Mouse (Mus musculus) layer of hippocampus, adult 9-11 months (tissue): Measurements from ENCODE around the gene Trpm7.

Experiments
- DNase-seq: peaks from one replicate; pipeline ENCODE4 v3.0.0; 2022

Gene Trpm7

DNA sequence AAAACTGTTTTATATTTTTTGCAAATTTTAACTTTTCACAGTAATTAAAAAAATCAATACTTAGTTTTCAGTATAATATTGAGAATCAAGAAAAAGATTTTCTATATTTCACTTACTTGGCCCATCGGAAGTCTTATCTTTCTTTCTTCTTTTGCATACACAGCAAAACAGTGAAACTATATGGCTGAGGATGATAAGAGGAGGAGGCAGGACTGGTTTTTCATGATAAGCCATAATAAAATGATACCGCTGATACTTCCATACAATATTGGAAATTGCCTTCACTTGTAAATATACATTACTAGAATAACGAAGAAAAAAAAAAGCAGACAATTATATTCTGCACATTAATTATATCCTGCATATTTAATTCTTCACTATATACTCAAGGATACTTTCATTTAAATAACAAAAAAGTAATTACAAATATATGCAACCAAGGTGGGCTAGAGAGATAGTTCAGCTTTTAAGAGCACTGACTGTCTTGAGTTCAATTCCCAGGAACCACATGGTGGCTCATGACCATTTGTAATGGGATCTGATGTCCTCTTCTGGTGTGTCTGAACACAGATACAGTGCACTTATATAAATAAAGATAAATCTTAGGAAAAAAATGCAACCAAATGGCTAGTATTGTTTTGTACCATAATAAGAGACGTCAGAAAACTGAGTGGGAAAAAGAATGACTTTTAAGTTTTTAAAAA, 59.2 kb downstream of the Trpm7 start:
- no peak for DNase-seq

- DNase-seq, result no peak
These were observed 60.2 kb downstream of the Trpm7 start for GRCm38 (mm10) chr2:126815822-126816221.

DNA sequence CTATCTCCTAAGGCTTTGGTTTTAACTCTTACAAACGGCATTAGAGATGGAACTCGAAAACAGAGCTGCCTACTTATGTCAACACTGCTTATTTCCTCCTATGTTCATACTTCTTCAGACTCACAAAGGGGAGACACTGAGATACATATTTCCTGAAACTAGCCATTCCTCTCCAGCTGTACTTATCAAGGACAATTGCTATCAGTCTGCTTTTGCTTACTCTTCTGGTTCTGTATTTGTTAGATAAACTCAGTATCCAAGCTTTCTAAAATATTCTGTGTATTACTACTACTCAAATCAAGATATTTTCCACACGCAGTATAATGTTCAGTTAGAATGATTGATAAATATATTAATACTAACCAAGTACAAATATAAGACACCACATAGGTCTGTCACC, 74.0 kb downstream of the Trpm7 start:
- no peak for DNase-seq

DNA sequence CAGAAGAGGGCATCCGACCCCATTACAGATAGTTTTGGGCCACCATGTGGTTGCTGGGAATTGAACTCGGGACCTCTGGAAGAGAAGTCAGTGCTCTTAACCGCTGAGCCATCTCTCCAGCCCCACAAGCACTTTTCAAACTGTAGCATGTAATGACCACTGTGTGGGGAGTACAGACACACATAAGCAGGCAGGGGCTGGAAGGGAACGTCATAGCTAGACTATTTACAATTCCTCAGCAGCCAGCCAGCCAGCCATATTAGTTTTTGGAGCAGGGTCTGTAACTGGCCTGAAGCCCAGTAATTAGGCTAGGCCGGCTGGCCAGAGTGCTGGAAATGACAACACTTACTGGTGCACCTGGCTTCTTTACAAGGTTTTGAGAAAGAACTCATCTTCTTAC, 77.6 kb downstream of the Trpm7 start:
- DNase-seq, result no peak

DNA sequence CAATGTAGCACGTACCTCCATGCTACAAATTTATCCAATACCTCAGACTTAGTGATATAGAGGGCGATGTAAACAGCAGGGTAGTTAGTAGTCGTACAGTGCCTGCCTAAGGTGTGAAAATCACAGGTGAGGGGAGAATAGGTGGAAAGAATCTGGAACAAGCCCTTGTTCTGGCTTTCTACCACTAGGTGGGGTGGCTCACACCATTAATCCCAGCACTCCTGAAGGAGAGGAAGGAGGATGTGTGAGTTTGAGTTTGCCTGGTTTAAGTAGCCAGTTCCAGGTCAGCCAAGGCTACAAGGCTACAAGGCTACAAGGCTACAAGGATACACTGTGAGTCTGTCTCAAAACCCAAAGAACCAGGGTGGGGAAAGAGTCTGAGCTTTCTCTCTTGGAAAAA, 80.3 kb downstream of the Trpm7 start:
- no peak for DNase-seq

GRCm38 (mm10) chr2:126792611-126793010, 83.4 kb downstream of the Trpm7 start:
- no peak for DNase-seq

DNA sequence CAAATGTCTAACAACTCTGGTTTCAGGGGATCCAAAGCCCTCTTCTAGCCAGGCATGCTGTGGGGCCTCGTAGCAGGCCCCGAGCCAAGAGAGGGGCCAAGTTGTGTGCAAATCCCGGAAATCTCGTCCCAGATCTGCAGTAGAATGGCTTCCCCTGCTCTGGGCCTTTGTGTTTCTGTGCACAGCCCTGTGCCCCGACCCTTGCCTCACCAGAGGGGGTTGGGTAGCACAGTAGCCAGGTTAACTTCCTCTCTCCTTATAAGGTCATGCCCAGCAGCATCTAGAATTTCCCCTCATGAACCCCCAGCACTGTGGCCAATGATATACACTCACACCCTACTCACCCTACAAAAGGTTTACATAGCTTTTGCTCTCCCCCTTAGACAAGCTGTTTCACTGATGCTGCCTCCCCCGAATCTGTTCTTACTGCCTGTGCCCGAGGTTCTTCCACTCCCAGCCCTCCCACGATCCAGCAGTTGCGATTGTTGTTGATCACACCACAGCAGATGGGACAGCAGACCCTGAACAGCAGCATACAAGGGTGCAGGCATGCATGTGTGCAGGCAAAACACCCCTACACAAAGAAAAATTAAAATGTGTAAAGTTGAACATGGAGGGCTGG, 88.2 kb downstream of the Trpm7 start:
- peak; percentile 93 for DNase-seq

DNA sequence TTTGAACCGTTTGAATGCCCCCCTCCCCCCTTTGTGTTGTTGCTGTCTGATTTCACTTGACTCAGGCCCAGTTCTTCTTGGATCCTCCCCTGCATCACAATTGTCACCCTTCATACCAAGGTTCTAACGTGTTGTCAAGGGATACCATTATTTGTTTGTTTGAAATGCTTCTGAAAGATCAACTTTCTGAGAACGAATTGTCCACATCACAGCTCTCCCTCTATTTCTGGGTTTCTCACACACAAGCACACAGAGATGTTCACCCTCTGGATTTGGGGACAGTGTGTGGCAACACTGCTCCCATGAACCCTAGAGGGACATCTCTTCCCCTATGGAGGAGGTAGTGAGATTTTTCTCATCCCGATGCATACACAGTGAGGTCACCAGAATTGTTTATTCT, 92.7 kb downstream of the Trpm7 start, which contains the start of gene Usp50:
Gene Usp50 (minus strand): TSS at position 101 of the 400 bp plus-strand sequence.
- no peak for DNase-seq

- peak; percentile 89 for DNase-seq
These were observed 93.6 kb downstream of the Trpm7 start for GRCm38 (mm10) chr2:126782433-126782832.

DNA sequence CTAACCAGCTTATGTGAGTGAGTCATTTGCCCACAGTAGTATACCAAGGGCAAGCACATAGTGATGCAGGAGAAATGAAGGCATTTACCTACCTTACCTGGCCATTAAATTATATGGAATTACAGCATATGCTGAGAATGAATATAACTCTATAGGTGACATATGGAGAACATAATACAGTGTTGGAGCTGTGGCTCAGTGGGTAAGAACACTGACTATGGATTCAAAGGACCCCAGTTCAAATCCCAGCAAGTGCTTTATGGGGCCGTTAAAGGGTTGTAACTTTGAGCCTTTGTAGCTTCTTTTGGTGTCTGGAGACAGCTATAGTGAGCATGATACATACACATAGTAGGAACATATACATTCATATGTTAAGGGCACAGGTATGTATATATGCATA, 94.6 kb downstream of the Trpm7 start:
- DNase-seq, result no peak

DNA sequence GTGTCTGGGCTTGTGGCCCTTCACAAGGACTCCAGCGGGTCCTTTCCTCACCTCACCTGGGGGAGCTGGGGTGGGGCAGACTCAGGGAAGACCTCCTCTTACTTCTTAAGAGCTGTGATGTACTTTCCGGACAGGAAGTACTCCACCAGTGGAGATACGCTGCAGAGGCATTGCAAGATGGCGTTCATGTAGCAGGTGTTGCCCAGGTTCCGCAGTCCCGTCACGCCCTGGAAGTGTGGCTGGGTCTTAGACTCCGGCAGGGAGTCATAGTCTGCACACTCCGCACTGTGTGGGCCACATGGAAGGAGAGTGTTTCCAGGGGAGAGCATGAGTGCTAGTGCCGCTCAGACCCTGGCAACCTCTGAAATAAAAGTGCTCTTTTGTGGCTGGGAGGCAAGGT, 95.7 kb downstream of the Trpm7 start:
- DNase-seq, result no peak

DNA sequence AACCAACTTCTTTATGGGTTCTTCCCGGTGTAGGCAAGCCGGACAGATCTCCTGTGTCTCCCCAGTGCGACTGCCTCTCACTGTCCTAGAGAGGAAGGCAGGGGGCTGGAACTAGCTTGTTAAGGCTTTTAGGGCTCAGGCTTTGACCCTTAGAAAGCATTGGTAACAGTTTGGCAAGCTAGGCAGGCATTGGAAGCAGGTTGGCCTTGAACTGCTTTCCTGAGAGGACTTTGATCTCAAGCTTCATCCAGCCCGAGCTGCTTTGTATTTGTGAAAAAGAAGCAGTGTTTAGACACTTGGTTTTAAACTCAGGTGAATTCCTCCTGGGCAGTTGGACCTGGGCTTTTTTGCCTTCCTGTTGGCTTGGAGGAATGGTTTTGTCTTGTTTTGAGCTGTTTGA, 97.2 kb downstream of the Trpm7 start:
- no peak for DNase-seq

DNA sequence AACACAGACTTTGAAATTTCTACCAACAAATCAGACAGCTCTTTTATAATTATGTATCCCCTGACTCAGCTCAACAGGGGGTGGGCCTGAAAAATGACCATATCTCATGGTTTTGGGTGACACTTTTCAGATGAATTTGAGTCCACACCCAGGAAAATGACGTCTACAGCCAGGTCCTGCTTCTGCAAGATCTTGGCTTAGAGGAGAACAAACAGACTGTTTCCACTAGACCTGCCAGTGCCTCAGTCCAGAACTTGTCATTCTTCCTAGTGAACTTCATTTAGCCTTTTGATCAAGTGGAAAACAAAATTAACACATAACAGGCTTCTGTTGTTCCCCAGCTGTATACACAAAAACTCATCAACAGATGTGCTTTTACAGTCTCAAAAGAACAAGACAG, 99.6 kb downstream of the Trpm7 start:
- DNase-seq, result no peak

- DNase-seq, result no peak
These were observed 100.1 kb downstream of the Trpm7 start for GRCm38 (mm10) chr2:126775951-126776350.

DNA sequence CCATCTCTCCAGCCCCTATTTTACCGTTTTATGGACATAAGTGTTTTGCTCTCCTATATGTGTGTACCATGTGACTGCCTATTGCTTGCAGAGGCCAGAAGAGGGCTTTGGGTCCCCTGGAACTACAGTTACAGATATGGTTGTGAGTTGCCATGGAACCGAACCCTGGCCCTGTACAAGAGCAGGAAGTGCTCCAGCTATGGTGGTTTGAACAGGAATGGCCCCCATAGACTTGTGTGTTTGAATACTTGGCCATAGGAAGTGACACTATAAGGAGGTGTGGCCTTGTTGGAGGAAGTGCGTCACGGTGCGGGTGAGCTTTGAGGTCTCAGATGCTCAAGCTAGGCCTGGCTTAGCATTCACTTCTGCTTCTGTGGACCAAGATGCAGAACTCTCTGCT, 103.8 kb downstream of the Trpm7 start:
- no peak for DNase-seq

- peak; percentile 34 for DNase-seq
These were observed 106.4 kb downstream of the Trpm7 start for GRCm38 (mm10) chr2:126769431-126770181.

GRCm38 (mm10) chr2:126768194-126768593, 107.8 kb downstream of the Trpm7 start:
- no peak for DNase-seq

DNA sequence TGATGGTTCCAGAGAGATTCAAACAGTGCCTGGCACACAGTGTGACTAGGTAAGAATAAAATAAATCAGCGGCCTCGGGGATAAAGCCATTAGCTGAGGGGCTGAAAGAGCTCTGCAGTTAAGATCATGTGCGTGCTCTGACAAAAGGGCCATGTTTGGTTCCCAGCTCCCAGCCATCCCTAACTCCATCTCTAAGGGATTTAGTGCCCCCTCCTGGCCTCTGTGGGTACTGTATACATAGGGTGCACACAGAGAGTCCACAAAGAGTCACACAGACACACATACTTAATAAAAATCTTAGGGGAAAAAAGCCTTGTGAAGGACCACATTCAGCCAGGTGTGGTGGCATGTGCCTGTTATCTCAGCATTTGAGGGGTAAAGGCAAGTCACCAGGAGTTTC, 108.4 kb downstream of the Trpm7 start:
- DNase-seq, result no peak

- DNase-seq, result peak; percentile 71
These were observed 110.0 kb downstream of the Trpm7 start for GRCm38 (mm10) chr2:126765867-126766582.

GRCm38 (mm10) chr2:126759351-126759750, 116.7 kb downstream of the Trpm7 start:
- DNase-seq, result no peak

DNA sequence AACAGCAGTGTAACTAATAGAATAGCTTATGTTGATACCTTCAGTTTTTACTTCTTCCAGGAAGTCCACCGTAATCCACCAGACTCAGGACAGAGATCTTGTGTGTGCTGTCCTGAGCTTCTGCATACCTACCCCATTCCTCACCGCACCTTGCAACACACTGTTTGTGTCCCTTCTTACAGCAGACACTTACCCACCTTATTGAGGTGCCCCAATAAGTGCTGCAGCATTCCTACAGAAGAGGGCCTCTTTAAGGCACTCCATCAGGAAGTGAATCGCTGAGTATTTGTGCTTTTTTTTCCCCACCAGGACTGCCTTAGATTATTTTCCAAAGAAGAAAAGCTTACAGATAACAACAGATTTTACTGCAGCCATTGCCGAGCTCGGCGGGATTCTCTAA, 120.4 kb downstream of the Trpm7 start:
- no peak for DNase-seq

DNA sequence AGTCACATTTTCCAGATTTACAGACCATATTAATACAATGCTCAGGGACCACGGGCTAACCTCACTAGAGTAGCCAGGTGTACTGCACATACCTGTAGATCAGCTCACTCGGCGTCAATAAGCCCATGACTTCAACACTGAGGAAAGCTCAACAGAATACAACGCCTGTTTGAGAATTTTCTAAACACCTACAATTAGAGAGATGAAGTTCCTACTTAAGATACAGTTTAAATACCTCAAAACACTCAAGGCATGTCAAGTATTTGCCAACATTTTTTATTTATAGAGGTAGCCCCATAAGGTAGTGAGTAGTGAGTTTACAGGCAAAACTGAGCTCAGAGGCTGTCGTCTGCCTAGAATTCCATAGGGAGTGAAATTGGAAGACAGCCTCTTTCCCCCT, 132.6 kb downstream of the Trpm7 start:
- no peak for DNase-seq
